Mouse (Mus musculus) embryonic facial prominence, embryonic 13.5 days (tissue): ENCODE measurements around the gene Gm4707. TPM values are rescaled to one million over a fixed set of nuclear protein-coding genes. Genes with fewer than 3 reads are reported as not detected.

Experiments used
- ATAC-seq: fragments of 200-750 bp; cut with Nextera tagmentation; 2 replicates; pipeline ENCODE4 v1.8.0; 2017; ENCODE audit warnings: low read depth; ENCODE audit not compliant: insufficient number of reproducible peaks, insufficient read depth, low FRiP score, low TSS enrichment
- H3K27ac ChIP-seq: fragments of 300-500 bp; sonication (generic); 2 replicates; pipeline ENCODE4 v1.5.1; 2015; ENCODE audit warnings: moderate library complexity, mild to moderate bottlenecking, inconsistent platforms
- H3K27me3 ChIP-seq: fragments of 300-500 bp; sonication (generic); 2 replicates; pipeline ENCODE4 v1.6.1; 2015; ENCODE audit warnings: mild to moderate bottlenecking, inconsistent platforms
- H3K36me3 ChIP-seq: fragments of 300-500 bp; sonication (generic); 2 replicates; pipeline ENCODE4 v1.6.1; 2015; ENCODE audit warnings: mild to moderate bottlenecking, inconsistent platforms
- H3K4me1 ChIP-seq: fragments of 300-500 bp; sonication (generic); 2 replicates; pipeline ENCODE4 v1.6.1; 2015; ENCODE audit warnings: inconsistent platforms
- H3K4me2 ChIP-seq: fragments of 300-500 bp; sonication (generic); 2 replicates; pipeline ENCODE4 v1.6.1; 2015; ENCODE audit warnings: moderate library complexity, mild to moderate bottlenecking, inconsistent platforms
- H3K4me3 ChIP-seq: fragments of 300-500 bp; sonication (generic); 2 replicates; pipeline ENCODE4 v1.5.1; 2015; ENCODE audit warnings: mild to moderate bottlenecking, inconsistent platforms
- H3K9ac ChIP-seq: fragments of 300-500 bp; sonication (generic); 2 replicates; pipeline ENCODE4 v1.6.1; 2015; ENCODE audit warnings: mild to moderate bottlenecking, inconsistent platforms
- H3K9me3 ChIP-seq: fragments of 300-500 bp; sonication (generic); 2 replicates; pipeline ENCODE4 v1.6.1; 2016; ENCODE audit warnings: inconsistent platforms
- WGBS: fragments of 180-500 bp; shearing (Covaris S2); methylation state at CpG from one replicate; pipeline ENCODE4 v1.1.7; 2015; ENCODE audit warnings: mixed read lengths; 5-methylcytosine and 5-hydroxymethylcytosine counted together
- polyA plus RNA-seq: library from polyadenylated mRNA; unstranded; fragments of >200 nt; fragmentation: Nextera tagmentation; extraction: Ambion mirVana; gene quantifications from 2 replicates; pipeline ENCODE4 v1.2.1, GENCODE M21; 2015

Gm4707 gene
- polyA plus RNA-seq: 4.8 and 5.0 TPM in 2 replicates

DNA sequence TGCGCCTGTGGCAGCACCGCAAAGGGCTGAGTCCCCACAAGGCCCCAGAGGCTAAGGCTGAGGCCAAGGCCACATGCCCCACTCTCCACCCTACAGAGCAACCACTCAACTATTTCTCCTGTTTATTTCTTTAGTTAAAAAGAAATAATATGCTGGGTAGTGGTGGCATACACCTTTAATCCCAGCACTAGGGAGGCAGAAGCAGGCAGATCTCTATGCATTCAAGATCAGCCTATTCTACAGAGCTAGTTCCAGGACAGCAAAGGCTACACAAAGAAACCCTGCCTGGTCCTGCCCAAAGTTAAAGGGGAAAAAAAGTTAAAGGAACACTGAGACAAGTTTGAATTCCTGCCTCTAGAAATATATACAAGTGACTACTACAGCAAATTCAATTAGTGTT, at the start of gene Gm4707:
TSS of gene Gm4707 (minus strand) at position 101 of the 400 bp plus-strand sequence.
- H3K4me2 ChIP-seq: no peak within 1 kb of the TSS
- no peak within 1 kb of the TSS for H3K27ac ChIP-seq
- H3K9me3 ChIP-seq: no peaks in the 10 kb centered on the region
- H3K27me3 ChIP-seq: no peaks in the 10 kb centered on the region
- WGBS: 96% methylated on average over 2 of the region's 2 CpGs
- H3K4me3 ChIP-seq: no peak within 1 kb of the TSS
- no peak for ATAC-seq
- peaks cover 63% of the 10 kb centered on the region for H3K36me3 ChIP-seq
- no peak within 1 kb of the TSS for H3K9ac ChIP-seq
- H3K4me1 ChIP-seq: no peaks in the 10 kb centered on the region

DNA sequence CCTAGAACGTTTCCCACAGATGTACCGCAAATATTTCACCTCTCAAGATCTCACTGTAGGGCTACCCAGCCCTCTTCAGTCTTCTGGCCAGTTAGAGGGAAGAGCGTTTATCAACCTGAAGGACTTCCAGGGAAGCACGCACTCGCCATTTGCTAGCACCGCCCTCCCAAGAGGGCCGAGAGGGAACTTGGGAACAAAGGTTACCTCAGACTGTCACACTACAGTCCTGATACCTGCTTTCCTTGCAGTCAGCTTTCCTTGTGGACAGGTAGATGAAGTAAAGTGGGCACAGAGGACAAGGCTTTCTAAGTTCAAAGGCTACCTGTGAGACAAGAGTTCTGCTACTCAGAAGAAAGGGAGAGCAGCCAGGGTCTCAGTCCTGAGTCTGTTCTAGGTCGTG, 47.1 kb upstream of the Gm4707 start:
- WGBS: 90% methylated on average over 8 of the region's 8 CpGs
- peaks cover 69% of the 10 kb centered on the region for H3K36me3 ChIP-seq
- no peak for ATAC-seq
- H3K4me1 ChIP-seq: no peaks in the 10 kb centered on the region
- no peak overlapping the region for H3K27ac ChIP-seq
- H3K27me3 ChIP-seq: no peaks in the 10 kb centered on the region
- no peak overlapping the region for H3K4me2 ChIP-seq
- H3K9me3 ChIP-seq: no peaks in the 10 kb centered on the region
- no peak overlapping the region for H3K4me3 ChIP-seq
- no peak overlapping the region for H3K9ac ChIP-seq

DNA sequence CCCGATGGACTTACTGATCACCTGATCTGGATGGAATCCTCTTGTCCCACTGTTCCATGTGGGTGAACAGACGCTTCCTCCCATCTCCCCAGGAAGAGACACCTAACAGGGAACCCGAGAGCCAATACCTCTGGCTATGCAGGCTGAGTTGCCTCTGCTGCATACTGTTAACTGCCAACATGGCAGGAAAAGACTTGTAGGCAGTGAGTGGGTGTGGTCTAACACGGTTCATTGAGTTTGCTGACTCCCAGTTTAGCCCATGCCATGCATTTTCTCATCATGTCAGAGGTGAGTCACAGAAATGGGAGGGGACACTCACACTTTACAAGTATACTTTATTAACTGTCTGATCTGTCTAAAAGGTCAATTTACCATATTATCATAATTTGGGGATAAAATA, 36.1 kb upstream of the Gm4707 start:
- no peaks in the 10 kb centered on the region for H3K4me1 ChIP-seq
- no peak overlapping the region for H3K9ac ChIP-seq
- peaks cover 62% of the 10 kb centered on the region for H3K36me3 ChIP-seq
- H3K4me2 ChIP-seq: no peak overlapping the region
- H3K4me3 ChIP-seq: no peak overlapping the region
- no peak overlapping the region for H3K27ac ChIP-seq
- no peak for ATAC-seq
- WGBS: 91% methylated on average over 4 of the region's 4 CpGs
- H3K9me3 ChIP-seq: no peaks in the 10 kb centered on the region
- H3K27me3 ChIP-seq: no peaks in the 10 kb centered on the region

DNA sequence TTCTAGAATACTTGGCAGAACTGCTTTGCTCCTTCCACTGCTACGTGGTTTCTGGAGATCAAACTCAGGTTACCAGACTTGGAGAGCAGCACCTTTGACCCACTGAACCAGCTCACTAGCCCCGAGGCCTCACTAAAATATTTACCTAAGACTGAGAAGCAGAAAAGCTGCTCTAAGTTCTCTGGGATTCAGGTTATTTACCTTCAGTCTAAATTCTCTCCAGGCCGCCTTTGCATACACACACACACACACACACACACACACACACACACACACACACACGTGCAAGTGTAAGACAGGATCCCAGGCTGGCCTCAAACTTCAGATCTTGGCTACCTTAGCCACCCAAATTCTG, 31.6 kb upstream of the Gm4707 start:
- no peak overlapping the region for H3K4me2 ChIP-seq
- H3K9me3 ChIP-seq: no peaks in the 10 kb centered on the region
- ATAC-seq: no peak
- H3K4me1 ChIP-seq: peaks cover 4% of the 10 kb centered on the region
- WGBS: 51% methylated on average over 4 of the region's 4 CpGs
- no peak overlapping the region for H3K9ac ChIP-seq
- no peak overlapping the region for H3K4me3 ChIP-seq
- peaks cover 20% of the 10 kb centered on the region for H3K36me3 ChIP-seq
- no peak overlapping the region for H3K27ac ChIP-seq
- H3K27me3 ChIP-seq: no peaks in the 10 kb centered on the region

DNA sequence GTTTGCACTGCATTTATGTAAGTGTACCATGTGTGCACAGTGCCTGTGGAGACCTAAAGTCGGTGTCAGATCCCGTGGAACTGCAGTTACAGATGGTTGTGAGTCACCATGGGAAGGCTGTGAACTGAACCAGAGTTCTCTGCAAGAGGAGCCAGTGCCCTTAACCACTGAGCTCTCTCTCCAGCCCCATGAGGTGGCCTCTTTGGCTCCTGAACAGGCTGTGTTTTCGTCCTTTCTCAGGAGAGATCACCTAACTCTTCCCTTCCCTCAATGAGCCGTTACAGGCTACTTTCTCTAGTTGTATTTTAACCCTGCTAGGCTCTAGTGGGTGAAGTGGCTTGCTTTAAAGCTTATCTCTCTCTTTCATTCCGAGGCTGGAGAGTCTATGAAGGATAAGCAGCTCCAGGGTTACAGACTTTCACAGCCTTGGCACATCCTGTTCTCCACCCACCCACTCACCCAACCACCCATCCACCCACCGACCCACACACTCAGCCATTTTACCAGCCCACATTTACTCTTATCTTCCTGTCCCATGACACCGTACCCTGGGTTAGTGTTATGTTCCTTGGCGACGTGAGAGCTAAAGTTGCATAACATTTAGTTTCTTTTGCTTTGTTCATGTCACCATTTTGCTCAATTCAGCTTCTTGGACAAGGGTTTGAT, 31.1 kb upstream of the Gm4707 start:
- H3K27me3 ChIP-seq: no peaks in the 10 kb centered on the region
- H3K4me2 ChIP-seq: no peak overlapping the region
- peaks cover 15% of the 10 kb centered on the region for H3K36me3 ChIP-seq
- H3K9me3 ChIP-seq: no peaks in the 10 kb centered on the region
- no peak for ATAC-seq
- H3K4me1 ChIP-seq: peaks cover 9% of the 10 kb centered on the region
- H3K27ac ChIP-seq: no peak overlapping the region
- no peak overlapping the region for H3K9ac ChIP-seq
- 81% methylated on average over 9 of the region's 9 CpGs for WGBS
- no peak overlapping the region for H3K4me3 ChIP-seq

DNA sequence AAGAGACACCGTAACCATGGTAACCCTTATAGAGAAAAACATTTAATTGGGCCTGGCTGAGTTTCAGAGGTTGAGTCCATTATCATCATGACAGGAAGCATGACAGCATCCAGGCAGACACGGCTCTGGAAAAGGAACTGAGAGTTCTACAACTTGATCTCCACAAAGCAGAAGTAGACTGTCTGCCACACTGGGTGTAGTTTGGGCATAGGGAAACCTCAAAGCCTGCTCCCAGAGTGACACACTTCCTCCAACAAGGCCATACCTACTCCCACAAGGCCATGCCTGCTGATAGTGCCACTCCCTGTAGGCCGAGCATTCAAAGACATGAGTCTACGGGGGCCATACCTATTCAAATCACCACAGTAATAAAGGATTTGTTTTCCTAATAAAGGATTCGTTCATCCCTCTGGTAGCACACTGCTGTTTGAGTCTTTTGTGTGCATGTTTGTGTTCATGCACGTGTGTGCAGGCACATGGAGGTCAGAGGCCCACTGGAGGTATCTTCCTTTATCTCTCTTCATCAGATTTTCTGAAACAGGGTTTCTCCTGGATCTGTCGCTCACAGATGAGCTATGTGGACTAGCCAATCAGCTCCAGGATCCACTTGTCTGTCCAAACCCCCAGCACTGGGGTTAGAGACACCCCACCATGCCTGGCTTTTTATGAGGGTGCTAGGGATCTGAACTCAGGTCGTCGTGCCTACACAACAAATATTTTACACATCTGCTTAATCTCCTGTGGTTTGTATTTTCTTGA, 30.2 kb upstream of the Gm4707 start:
- Histone ChIP-seq H3K9me3 (no peaks in the 10 kb centered on the region), H3K27me3 (no peaks in the 10 kb centered on the region), H3K4me2 (no peak overlapping the region), H3K27ac (no peak overlapping the region), H3K9ac (no peak overlapping the region), H3K4me3 (no peak overlapping the region), H3K4me1 (peaks cover 11% of the 10 kb centered on the region), H3K36me3 (peaks cover 7% of the 10 kb centered on the region)
- 83% methylated on average over 9 of the region's 9 CpGs for WGBS
- ATAC-seq: no peak

DNA sequence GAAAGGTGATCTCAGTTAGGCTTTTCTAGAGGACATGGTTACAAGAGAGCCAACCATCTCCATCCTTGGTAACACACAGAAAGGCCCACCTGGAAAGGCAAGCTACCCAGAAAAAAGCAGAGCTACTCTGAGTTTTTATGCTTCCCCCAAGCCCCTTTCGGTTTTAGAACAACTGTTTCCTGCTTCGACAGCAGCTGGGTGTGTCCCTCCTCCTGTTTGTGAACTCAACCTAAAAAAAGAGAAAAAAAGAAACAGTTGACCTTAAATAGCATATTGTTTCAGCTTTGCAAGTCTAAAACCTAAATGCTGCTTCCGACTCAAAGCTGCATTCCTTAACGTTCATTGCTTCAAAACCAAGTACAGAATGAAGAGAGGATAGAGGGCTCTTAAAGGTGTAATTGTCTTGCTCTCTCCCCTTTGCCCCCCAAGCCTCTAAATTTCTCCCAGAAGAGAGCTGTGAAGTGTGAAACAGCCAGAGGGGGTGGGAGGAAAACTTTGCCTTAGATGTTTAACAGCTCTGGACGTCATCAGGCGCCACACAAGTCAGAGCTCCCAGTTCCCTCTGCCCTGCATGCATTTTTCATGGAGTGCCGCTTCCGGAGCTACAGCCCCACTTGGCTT, 26.6 kb upstream of the Gm4707 start:
- ATAC-seq: no peak
- 32% methylated on average over 8 of the region's 8 CpGs for WGBS
- no peaks in the 10 kb centered on the region for H3K27me3 ChIP-seq
- H3K4me2 ChIP-seq: peak overlapping the region; percentile 45
- no peaks in the 10 kb centered on the region for H3K36me3 ChIP-seq
- no peak overlapping the region for H3K4me3 ChIP-seq
- H3K9me3 ChIP-seq: no peaks in the 10 kb centered on the region
- H3K4me1 ChIP-seq: peaks cover 11% of the 10 kb centered on the region
- H3K9ac ChIP-seq: 0 out of 2 replicates have a peak overlapping the region, but pooled peaks have one; percentile 44
- peak overlapping the region; percentile 5; the same call in 1 of the 2 replicates for H3K27ac ChIP-seq

DNA sequence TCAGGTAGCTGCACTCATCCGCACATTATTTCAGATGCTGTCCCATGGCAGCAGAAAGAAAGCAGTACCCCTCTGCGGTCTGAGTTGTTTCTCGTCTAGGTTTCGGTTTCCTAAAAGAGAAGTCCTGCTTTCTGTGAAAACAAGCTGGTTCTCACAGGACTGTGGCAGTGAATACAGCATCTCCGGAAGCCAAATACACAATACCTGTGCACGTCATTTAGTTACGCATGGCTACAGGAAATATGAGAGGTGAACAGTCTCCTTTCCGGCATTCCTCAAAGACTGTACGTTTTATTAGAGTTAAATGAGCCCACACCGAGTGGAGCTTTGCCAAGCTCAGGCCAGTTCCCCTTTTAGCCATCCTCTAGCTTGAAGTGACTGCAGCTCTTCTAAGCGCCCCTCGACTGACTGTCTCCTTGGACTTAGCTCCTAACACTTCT, 26.1 kb upstream of the Gm4707 start:
- peak overlapping the region; percentile 45 for H3K4me2 ChIP-seq

DNA sequence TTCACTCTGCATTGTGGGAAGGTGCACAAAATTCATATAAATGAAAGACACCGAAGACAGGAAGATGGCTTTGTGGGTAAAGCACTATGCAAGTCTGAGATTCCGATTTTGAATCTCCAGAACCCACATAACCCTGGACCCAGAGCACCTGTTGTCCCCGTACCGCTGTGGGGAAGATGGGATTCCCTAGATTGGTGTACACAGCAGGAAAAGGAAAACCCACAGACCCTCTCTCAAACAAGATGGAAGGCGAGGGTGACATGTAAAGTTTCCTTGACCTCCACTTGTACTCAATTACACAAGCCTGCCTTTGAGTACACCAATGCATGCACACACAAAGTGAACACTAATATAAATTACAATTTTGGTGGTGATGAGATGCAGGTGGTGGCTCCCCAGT, 25.0 kb upstream of the Gm4707 start:
- Histone ChIP-seq H3K9ac (no peak overlapping the region), H3K9me3 (no peaks in the 10 kb centered on the region), H3K4me2 (no peak overlapping the region), H3K27ac (no peak overlapping the region), H3K36me3 (no peaks in the 10 kb centered on the region), H3K27me3 (no peaks in the 10 kb centered on the region), H3K4me1 (peaks cover 11% of the 10 kb centered on the region), H3K4me3 (no peak overlapping the region)
- ATAC-seq: no peak
- WGBS: 87% methylated on average over 5 of the region's 5 CpGs

More for the DNA sequence above, 26.1 kb upstream of the Gm4707 start:
- no peaks in the 10 kb centered on the region for H3K27me3 ChIP-seq
- ATAC-seq: no peak
- no peaks in the 10 kb centered on the region for H3K9me3 ChIP-seq
- peak overlapping the region; percentile 7 for H3K4me3 ChIP-seq
- peaks cover 11% of the 10 kb centered on the region for H3K4me1 ChIP-seq
- 0 out of 2 replicates have a peak overlapping the region, but pooled peaks have one; percentile 11 for H3K27ac ChIP-seq
- H3K36me3 ChIP-seq: no peaks in the 10 kb centered on the region
- H3K9ac ChIP-seq: 0 out of 2 replicates have a peak overlapping the region, but pooled peaks have one; percentile 44
- WGBS: 47% methylated on average over 12 of the region's 12 CpGs

DNA sequence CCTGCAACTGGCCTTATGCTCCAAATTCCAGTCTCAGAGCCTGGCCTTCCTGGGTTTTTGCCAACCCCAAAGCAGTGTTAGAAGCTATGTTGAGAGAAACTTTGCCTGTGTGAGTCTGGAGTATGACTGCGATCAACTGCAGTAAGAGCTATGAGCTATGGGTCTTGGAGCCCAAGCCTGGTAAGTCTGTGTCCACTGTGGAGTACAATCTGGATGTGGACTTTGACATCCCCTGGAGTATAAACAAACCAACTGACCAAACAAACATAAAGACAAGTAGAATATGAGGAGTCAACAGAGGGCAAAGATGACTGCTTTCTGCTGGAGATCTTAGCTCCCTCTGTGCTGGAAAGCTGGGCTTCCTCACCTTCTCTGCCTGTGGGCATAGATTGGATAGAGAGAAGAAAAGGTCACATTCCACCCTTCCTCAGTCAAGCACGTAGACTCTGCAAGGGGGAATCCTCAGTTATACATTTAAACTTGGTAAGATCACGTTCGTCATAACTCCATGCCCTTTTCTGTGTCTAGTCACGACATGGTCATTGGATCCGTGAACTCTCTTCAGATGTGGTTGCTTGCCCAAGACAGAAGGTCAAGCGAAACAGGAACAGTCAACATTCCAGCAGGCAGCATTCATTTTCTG, 23.8 kb upstream of the Gm4707 start:
- no peak overlapping the region for H3K9ac ChIP-seq
- H3K27me3 ChIP-seq: no peaks in the 10 kb centered on the region
- peaks cover 11% of the 10 kb centered on the region for H3K4me1 ChIP-seq
- 85% methylated on average over 7 of the region's 7 CpGs for WGBS
- H3K4me3 ChIP-seq: no peak overlapping the region
- no peaks in the 10 kb centered on the region for H3K36me3 ChIP-seq
- no peak for ATAC-seq
- H3K4me2 ChIP-seq: no peak overlapping the region
- H3K27ac ChIP-seq: no peak overlapping the region
- no peaks in the 10 kb centered on the region for H3K9me3 ChIP-seq

DNA sequence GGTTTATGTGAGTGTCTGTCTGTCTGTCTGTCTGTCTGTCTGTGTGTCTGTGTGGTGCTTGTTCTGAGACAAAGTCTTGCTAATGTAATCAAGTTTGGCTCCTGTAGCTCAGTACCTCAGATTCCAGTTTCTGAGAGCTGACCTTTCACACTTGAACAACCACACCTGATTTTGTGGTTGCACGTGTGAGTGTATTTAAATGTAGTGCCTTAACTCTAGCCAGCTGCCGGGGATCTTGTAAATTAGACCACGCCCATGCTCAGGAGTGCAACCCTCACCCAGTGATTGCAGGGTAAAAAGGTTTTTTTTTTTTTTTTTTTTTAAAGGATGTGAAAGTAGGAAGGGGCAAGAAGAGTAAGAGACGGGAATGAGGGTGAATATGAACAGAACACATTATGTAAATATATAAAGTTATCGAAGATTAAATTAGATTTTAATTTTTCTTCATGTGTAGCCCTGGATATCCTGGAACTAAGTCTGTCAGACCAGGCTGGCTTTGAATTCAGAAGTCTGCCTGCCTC, 19.7 kb upstream of the Gm4707 start:
- H3K4me1 ChIP-seq: peaks cover 4% of the 10 kb centered on the region
- H3K27me3 ChIP-seq: no peaks in the 10 kb centered on the region
- no peak overlapping the region for H3K9ac ChIP-seq
- H3K4me2 ChIP-seq: no peak overlapping the region
- no peak overlapping the region for H3K4me3 ChIP-seq
- no peak for ATAC-seq
- no peak overlapping the region for H3K27ac ChIP-seq
- H3K9me3 ChIP-seq: no peaks in the 10 kb centered on the region
- 57% methylated on average over 5 of the region's 5 CpGs for WGBS
- H3K36me3 ChIP-seq: no peaks in the 10 kb centered on the region
